Mouse (Mus musculus): Measurements from ENCODE around the gene Fbxl18. TPM values are rescaled to one million over a fixed set of nuclear protein-coding genes. Genes with fewer than 3 reads are reported as not detected.
A peak's percentile ranks its signal among the peaks of the same experiment; 100 is the strongest.
"Not testable (repeated sequence)": the region's sequence is repeated elsewhere in the genome, so short reads cannot be mapped to it uniquely, and the experiment has no call there.

The Fbxl18 gene
- total RNA-seq, 4 experiments from 2014 or later: 14.0 to 18.5 (median 15.1) TPM

DNA sequence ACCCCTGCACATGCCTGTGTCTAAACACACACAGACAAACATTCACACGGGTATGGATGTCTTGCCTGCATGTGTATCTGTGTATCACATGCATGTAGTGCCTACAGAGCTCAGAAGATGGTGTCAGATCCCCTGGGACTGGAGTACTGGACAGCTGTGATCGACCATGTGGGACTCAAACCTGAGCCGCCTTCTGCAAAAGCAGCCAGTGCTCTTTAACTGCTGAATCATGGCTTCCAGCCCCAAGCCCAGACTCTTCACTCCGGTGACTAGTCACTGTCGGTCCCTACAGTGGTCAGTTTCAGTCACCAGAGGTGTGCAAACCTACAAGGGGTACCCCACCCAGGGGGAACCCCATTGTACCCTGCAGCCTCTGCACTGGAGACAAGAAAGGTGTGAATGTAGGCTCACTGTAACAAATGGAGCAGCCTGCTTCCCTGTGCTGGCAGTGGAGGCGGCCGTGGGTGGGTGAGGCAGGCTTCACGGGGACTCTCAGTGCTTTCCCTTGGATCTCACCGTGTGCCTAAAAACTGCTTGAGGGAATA, 3.9 kb upstream of the Fbxl18 start:
- DNase-seq: no peak

DNA sequence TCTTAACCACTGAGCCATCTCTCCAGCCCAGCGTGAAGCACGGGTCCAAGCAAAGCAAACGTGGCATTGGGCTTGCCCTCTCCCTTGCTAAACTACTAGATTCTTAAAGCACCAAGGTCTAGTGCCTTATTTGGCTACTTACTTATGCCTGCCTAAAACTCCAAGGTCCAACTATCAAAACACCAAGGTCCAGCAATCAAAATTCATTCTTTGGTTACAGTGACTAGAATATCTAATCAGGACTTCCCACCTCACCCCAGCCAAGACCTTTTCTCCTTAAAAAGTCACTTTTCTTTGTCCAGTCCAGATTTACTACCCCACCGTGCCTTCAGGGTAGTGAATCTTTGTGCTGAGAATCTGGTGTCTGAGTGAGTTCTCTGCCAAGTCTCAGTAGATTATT, 3.1 kb upstream of the Fbxl18 start:
- DNase-seq: no peak

DNA sequence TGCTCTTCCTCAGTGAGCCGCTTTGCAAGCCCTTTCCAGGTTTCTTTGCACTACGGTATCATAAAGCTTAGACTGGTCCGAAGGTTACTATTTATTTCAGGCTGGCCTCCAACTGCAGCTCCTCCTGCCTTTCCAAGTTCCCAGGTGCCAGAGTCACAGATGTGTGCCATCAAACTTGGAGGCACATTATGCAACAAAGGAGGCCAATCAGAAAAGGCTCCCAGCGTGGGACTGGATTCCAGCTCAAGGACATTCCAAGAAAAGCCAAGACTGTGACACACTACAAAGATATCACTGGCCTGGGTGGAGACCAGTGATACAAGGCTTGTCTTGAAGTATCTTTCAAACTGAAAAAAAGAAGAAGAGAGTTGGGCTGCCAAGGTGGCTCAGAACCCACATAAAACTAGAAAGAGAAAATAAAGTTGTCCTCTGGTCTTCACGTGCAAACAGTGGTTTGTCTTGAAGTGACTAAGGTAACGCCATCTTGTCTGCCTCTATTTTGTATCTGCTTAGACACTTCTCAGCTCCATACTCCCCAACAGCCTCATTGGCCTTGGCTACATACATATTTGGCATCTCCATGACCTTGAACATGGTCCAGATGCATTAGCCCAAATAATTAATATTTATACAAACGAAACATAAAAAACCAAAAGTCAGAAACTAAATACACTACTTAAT, 2.5 kb upstream of the Fbxl18 start:
- no peak for DNase-seq

DNA sequence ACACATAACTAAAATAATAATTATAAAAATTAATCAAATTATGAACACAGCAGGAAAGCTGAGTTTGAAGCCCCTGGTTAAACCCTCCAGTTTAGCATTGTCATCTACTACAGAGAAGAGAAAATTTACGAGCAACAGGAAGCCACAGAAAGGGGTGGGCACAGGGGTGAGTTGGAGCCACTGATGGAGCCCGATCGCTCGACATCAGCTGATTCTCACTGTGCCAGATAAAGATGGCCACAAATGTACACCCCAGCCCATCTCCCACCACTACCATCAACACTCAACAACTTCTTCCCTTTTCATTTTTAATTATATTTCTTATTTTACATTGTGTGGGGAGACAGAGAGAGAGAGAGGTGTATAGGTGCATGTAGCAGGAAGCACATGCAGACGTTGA, 1.5 kb upstream of the Fbxl18 start:
- no peak for DNase-seq

DNA sequence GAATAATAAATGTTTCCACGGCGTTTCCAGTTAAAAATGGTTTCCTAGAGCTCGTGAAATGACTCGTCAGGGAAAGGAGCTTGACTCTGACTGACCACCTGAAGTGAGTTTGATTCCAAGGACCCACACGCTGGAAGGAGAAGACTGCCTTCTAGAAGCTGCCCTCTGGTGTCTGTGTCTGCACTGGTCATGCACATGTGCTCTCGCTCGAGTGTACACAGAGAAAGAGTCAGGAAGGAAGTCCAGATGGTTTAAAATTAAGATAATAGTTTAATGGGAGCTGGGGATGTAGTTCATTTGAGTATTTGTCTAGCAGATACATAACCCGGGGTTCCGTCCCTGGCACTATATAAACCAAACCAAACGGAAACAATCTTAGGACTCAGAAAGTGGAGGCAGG, 971 bp upstream of the Fbxl18 start:
- DNase-seq: no peak

DNA sequence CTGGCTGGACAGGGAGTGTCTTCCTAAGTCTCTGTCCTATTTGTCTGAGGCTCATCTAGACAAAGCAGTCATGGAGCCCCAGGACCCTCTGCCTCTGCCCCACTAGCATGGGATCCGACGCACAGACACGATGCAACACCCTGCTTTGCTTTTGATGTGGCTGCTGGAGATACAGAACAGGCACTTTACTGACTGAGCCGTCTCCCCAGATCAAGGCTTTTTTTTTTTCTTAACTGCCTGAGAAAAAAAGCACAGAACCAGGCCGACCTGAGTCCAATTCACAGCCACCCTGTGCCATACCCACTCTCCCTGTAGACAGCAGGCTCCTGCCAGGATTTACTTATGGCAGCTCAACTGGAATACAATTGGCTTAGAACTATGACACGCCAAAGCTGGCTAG, 3.8 kb downstream of the Fbxl18 start:
- DNase-seq: no peak

DNA sequence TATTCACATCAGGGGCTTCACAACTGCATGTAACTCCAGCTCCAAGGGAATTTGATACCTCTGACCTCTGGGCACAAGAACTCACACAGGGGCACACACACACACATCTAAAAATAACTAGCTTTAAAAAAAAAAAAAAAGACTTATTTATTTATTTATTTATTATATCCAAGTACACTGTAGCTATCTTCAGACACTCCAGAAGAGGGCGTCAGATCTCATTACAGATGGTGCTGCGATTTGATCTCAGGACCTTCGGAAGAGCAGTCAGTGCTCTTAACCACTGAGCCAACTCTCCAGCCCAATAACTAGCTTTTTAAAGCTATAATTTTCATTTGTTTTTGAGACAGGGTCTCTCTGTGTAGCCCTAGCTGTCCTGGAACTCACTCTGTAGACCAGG, 7.7 kb downstream of the Fbxl18 start:
- DNase-seq: not testable (repeated sequence)

DNA sequence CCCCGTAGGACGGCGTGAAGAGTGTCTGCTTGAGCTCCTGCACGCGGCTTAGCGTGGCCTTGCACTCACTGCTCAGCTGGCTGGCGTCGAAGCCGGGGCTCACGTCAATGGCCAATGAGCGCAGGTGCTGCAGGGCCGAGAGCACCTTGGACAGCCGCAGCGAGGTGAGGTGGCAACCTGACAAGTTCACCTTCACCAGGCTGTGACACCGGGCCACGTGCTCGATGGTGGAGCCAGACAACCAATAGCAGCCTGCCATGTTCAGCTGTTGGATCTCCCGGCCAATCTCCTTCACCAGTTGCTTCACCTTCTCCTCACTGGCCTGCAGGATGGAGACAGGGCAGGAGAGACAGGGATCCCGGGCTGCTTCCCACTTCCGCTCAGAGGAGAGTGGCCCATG, 8.5 kb downstream of the Fbxl18 start:
- DNase-seq: no peak

DNA sequence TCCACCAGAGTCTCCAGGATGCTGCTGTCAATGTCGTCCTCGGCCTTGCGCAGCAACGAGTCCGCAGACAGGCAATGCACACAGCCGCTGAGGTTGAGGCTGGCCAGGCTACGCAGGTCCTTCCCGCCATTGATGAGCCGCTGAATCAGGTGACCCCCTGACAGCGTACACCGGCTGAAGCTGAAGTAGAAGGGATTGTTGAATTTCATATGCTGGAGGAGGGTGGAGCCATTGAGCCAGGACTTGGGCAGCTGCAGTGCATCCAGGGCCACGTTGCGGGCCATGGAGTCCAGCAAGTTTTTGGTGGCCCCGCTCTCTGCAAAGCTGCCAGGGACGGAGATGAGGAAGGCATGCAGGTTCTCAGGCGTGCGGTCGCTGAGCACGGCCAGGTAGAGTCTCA, 9.0 kb downstream of the Fbxl18 start:
- DNase-seq: no peak

DNA sequence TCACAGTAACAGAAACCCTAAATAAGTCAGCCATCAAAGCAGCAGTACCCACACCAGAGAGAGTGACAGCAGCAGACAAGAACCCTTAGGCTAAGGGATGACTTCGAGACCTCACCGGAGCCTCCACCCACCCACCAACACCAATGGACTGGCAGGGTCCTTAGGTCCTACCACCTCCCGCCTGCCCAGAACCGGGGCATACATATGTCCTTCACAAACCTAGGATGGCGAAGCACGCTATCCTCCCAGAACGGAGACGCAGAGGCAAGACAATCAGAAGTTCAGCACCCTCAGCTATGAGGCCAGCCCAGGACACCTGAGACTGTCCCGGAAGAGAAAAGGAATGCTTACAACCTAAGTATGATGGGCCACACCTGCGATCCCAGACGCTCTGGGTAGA, 12.8 kb downstream of the Fbxl18 start:
- DNase-seq: no peak

DNA sequence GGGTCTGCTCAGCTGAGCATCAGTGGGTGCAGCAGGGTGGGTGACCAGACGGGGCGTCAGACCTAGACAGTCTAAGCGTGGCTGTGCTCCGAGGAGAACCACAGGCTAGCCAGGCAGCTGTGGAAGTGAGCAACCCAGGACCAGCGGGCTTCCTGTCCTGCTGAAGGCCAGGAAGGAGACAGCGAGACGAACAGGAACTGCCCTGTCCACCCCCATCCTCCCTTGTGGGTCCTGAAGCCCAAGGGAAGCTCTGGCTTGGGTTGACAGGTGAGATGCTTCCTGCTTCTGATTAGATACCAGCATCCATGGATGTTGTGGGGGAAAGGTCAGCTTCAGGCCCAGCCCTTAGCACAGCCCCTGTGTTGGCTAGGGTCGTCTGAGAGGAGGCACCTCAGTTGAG, 13.3 kb downstream of the Fbxl18 start:
- no peak for DNase-seq

DNA sequence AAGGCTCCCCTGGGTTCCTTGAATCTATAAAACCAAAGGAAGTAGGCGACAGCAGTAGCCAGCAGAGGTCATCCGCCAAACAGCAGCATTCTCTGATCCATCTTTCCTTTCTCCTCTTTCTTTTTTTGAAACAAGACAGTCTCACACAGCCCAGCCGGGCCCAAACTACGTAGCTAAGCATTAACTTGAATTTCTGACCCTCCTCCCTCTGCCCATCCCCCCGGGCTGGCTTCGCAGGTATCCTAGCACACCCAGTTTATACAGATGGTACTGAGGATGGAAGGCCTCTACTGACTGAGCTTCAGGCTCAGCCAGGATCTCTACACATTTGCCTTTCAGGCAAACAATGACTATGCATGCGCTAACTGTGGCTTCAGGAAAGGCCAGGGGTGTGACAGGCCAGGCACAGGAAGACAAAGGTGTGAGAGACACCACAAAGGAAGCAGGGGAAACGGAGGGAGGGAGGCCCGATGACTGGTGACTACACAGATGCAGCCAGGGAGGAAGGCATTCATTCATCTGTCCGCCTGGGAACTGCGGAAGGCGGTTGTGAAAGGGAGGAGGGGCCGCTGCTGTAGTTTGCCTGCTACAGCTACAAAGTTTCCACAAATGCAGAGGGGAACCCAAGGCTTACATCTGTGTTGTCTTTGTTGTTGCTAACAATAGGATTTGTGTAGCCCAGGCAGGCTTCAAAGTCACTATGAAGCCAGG, 14.3 kb downstream of the Fbxl18 start:
- DNase-seq: no peak

DNA sequence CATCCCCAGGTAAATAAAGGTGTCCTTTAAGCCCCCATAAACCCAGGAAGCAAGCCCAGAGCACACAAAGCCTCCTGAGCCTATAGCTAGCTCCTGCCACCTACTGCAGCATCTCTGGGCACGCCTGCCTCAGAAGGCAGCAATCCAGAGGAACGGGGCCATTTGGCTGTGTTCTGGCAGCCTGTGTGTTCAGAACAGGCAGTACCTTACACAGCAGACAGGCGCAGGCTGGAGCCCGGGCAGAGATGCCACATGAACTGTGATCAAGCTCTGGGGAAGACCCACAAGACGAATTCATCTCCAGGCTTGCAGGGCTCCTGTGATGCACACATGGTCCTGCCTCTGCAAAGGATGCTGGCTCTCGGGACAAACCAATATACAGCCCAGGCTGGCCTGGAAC, 15.0 kb downstream of the Fbxl18 start:
- DNase-seq: no peak

DNA sequence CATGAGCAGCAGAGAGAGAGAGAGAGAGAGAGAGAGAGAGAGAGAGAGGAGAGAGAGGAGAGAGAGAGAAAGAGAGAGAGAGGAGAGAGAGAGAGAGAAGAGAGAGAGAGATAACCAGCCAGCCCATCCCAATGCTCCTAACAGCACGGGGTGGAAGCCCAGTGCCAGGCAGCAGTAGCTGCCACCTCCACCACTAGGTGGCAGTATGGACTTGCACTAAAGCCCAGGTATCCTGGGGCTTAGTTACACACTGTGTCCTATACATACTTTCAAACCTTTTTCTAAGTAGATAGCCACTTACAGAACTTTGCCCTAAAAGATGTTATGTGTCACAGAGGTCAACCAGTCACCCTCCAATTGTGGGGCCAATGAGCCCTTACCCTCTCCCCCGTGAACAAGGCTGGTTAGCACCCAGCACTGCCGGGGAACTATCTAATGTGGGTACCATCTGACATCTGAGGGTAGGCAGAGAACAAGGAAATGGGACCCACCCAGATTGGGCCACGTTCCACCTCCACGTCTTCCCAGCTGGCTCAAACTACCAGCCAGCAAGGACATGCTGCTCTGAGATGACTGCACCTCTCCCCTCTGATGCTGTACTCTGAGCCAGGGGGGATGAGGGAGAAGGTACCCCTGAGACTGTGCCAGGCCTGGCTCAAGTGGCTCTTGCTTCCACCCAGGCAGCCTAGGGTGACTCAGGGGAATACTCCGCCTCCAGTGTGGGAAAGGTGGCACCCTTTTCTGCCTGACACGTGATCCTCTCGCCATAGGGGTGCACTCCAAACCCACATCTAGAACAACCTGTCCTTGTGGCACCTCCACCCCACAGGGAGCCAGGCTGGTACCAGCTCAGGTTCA, 15.7 kb downstream of the Fbxl18 start:
- no peak for DNase-seq

DNA sequence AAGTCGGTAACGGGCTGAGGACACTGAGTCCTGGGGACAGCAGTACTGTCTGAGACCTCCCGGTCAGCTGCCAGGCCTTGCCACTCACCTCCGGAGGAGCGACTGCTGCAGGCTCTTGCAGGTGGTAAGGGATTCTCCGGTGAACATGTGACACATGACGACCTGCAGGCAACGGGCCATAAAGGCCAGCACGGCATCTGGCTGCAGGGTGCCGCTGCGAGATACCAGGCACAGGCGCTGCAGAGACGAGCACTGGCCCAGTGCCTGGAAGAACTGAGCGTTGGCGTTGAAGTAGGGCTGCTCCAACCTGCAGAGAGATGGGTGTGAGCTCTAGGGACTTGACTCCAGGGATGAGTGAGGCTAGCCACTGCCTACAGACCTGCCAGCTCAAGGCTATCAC, 16.7 kb downstream of the Fbxl18 start:
- no peak for DNase-seq

DNA sequence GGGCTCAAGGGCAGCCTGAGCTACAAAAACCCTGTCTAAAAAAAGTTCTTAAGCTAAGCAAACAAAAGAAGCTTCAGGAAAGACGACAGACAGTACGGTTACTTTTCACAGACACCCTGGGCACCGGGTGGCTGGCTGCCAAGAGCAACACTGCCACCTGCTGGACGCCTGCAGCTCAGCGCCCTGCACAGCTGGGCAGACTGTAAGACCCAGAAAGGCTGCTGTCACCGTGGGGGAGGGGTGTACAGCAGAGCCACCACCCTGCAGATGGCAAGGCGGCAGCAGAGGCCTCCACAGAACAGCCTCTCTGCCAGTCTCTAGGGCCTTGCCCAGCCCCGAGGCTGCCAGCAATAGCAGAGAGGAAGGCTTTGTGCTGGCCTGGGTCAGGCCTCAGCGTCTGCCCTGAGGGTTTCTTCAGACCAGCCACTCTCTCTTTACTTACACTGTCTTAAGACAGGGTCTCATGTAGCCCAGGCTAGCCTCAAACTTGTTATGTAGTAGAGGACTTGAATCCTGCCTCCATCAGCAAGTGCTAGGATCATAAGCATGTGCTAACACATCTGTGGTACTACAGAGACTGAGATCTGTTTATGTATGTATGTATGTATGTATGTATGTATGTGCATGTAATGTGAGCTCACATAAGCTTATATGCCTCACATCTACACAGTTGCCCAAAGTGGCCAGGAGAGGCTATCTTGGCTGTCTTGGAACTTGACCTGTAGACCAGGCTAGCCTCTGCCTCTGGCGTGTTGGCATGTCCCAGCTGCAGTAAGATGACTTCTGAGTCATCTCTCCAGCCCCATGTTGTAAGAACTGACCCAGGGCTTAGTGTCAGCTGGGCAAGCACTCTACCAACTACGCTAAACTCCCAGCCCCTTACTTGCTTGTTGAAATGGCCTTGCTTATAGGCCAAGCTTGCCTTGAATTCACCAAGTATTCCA, 17.6 kb downstream of the Fbxl18 start:
- peak; percentile 69 for DNase-seq

DNA sequence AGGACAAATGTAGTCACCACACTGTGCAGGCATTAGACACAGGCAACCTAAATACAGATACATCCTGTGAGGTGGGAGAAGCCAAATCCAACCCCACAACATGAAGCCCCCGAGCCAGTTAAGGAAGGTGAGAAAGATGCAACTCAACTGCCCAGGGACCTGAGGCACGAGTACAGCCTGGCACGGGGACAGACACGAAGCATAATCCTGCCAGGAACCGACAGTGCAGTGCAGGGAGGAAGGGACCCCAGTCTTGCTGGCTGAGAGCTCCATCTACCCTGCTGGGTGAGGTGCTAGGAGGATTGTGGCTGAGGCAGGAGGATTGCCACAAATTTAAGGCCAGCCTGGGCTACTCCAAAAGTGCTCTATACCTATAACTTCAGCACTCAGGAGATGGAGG, 18.3 kb downstream of the Fbxl18 start:
- DNase-seq: no peak

DNA sequence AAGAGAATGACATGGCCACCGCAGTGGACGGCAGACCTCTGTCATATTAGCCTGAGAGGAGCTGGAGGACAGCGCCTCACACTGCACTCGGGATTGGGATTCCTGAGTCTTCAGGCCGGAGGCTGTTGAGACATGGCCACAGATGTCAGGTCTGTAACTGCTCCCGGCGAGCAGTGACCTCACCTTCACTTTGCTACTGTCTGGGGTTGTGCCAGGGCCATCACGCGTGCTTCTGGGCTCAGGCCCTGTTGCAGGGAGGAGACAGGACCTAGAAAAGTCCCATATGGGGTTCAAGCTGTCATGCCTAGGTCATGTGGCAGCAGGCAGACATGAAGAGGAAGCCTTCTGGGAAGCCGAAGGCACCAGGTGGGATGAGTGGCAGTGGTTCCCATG, 19.7 kb downstream of the Fbxl18 start:
- DNase-seq: no peak

DNA sequence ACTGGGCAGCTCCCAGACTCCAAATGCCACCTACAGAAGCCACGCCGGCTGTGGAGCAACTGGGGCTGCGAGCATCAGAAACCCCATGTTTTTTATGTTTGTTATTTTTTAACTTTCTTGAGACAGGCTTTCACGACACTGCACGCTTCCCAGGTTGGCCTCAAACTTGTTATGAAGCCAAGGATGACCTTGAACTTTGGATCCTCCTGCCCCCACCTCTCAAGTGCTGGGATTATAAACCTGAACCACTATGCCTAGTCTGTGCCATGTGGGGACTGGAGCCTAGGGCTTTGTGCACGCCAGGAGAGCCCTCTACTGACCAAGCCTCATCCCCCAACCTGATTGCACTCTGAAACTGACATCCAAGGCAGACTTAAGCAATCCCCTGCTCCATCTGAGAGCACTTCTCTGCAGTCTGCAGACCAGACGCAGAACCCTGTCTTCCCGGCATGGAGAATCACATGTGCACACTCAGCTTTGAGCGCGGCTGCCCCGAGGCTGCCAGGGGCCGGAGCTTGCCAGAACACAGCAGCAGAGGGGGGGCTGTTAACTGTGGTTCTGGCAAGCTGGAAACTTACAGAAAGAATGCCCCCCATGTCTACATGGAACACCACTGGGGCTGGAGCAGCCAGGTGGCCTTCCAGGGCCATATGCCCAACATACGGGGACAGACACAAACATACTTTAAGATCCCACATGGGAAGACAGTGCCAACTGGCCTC, 20.3 kb downstream of the Fbxl18 start:
- DNase-seq: no peak

DNA sequence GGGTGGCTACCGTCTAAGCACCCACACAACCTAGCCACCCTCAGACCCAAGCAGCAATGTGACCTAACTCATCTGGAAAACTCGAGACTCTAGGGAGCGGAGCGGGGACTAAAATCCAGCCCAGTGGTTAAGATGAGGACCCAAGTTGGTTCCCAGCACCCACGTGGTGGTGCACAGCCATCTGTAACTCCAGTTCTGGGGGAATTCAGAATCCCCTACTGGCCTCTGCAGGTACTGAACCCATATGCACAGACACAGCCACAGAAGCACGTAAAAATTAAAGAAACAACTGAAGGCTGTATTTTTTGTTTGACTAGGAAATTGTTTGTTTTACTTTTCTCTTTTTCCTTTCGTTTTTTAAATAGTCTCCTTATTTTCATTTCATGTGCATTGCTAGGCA, 21.5 kb downstream of the Fbxl18 start:
- no peak for DNase-seq

DNA sequence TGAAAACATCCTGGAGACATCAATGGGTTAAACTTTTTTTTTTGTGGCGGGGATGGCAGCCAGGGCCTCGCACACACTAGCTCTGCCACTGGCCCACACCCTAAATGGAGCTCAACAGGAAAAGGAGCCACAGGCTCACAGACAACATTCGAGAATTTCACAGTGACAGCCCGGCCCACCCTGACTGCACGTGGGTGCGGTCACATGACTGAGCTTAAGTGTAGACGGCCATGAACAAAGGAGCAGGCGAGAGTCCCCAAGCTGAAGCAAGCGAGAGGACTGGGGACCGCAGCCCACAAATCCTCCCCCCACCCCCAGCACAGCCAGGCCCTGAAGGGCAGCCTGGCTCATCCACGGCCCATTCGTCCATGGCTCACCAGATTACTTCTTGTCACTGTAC, 23.5 kb downstream of the Fbxl18 start:
- no peak for DNase-seq

Measured in adrenal gland, adult 8-10 months (tissue).